In the genomic region with DNA sequence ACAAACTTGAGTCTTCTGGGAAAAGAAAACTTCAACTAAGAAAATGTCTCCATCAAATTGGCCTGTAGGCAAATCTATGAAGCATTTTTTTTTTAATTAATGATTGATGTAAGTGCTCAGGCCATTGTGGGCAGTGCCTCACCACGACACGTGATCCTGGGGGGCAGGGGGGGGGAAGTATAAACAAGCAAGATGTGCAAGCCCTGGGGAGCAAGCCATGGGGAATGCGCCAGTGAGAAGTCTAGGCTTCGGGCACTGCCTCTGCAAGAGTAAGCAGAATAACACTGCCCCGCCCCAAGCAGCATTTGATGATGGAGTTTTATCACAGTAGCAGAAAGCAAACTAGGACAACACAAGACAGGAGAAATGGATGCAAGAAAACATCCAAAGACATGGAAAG, we compare ENCODE assay signal across 26 mouse cellular contexts. TPM values are rescaled to one million over a fixed set of nuclear protein-coding genes. Genes with fewer than 3 reads are reported as not detected.
DNase-seq lines count a peak whose midpoint lies in the region; ATAC-seq and TF ChIP-seq lines count a peak whose summit lies in the region.
"Had no signal": no experiment of that assay in that cellular context is flagged by ENCODE, and none has a peak within 500 bp of the region (broad histone marks: within the 10 kb centered on the region; RNA-seq: fewer than 3 reads in every experiment).

No protein-coding gene starts in this region.

- H3K4me2 ChIP-seq in stomach, postnatal 0 days (replicated peaks; ENCODE audit: low read depth) = no peak overlapping the region
- no peak overlapping the region for H3K4me2 ChIP-seq in forebrain, postnatal 0 days (ENCODE audit: low read depth)
- H3K4me2 ChIP-seq: hindbrain, embryonic 15.5 days; limb, embryonic 13.5 days; liver, embryonic 11.5 days; lung, embryonic 15.5 days; midbrain, embryonic 11.5 days; neural tube, embryonic 12.5 days had no signal

- H3K9me3 ChIP-seq in stomach, postnatal 0 days (ENCODE audit: control insufficient read depth, low read length) = no peaks in the 10 kb centered on the region
- no peaks in the 10 kb centered on the region for H3K9me3 ChIP-seq in forebrain, postnatal 0 days (ENCODE audit: low read length)
- H3K9me3 ChIP-seq: hindbrain, embryonic 10.5 days; hindbrain, embryonic 15.5 days; limb, embryonic 13.5 days; lung, embryonic 15.5 days; neural tube, embryonic 12.5 days had no signal

- no peak for ATAC-seq in stomach, postnatal 0 days (ENCODE audit: low FRiP score, low TSS enrichment)
- no peak for ATAC-seq in forebrain, postnatal 0 days
- ATAC-seq: activated CD4-positive, CD25-positive, alpha-beta regulatory T cell, adult 4 months; forebrain, embryonic 16.5 days; inflammation-experienced regulatory T-cells, adult 6 months; midbrain, embryonic 16.5 days had no signal

- H3K4me3 ChIP-seq in gastrocnemius, adult 2 months = no peak overlapping the region
- no peak overlapping the region for H3K4me3 ChIP-seq in stomach, postnatal 0 days (ENCODE audit: low read depth, low read length)
- H3K4me3 ChIP-seq in forebrain, postnatal 0 days (ENCODE audit: low read depth, low read length) = no peak overlapping the region
- H3K4me3 ChIP-seq: erythroblast, embryonic 14.5 days; hindbrain, embryonic 10.5 days; hindbrain, embryonic 15.5 days; limb, embryonic 13.5 days; lung, embryonic 15.5 days; myocyte; neural tube, embryonic 12.5 days had no signal

- intact Hi-C loops in gastrocnemius, adult 2 months (cut with DNase I) = no loop called here

- DNase-seq in gastrocnemius, adult 2 months = peak; percentile 29
- no peak for DNase-seq in gastrocnemius, postnatal 10 days
- DNase-seq in Muller cell, postnatal 12 days (ENCODE audit: inconsistent ontology term) = peak; percentile 77
- peak; percentile 71 for DNase-seq in kidney, postnatal 10 days
- peak; percentile 50 for DNase-seq in stomach, postnatal 0 days (ENCODE audit: low spot score)
- DNase-seq in forebrain, postnatal 0 days = no peak
- no peak for DNase-seq in MN1 (ENCODE audit: low spot score)
- DNase-seq: adrenal gland, adult 2 months; adrenal gland, postnatal 36 days; cerebellum, adult 18-20 months; gastrocnemius, postnatal 14 days; heart, postnatal 14 days; layer of hippocampus, adult 9-11 months had no signal

- no peak overlapping the region for H3K27ac ChIP-seq in gastrocnemius, adult 2 months
- no peak overlapping the region for H3K27ac ChIP-seq in stomach, postnatal 0 days (replicated peaks)
- H3K27ac ChIP-seq in forebrain, postnatal 0 days (ENCODE audit: low read depth, low read length) = no peak overlapping the region
- H3K27ac ChIP-seq: hindbrain, embryonic 10.5 days; hindbrain, embryonic 15.5 days; limb, embryonic 13.5 days; lung, embryonic 15.5 days; neural tube, embryonic 12.5 days had no signal

- WGBS in stomach, postnatal 0 days = 43% methylated on average over 5 of the region's 5 CpGs
- 68% methylated on average over 5 of the region's 5 CpGs for WGBS in forebrain, postnatal 0 days

- no peak for TF ChIP-seq CTCF in gastrocnemius, adult 2 months (IDR thresholded peaks at IDR 0.05)
- no peak for TF ChIP-seq CTCF in stomach, postnatal 0 days (IDR thresholded peaks at IDR 0.05; ENCODE audit: low read depth)
- TF ChIP-seq CTCF in forebrain, postnatal 0 days (IDR thresholded peaks at IDR 0.05; ENCODE audit: low read depth) = no peak

- H3K9ac ChIP-seq in stomach, postnatal 0 days (ENCODE audit: low read length) = no peak overlapping the region
- H3K9ac ChIP-seq in forebrain, postnatal 0 days = no peak overlapping the region
- H3K9ac ChIP-seq: hindbrain, embryonic 15.5 days; limb, embryonic 13.5 days; lung, embryonic 15.5 days; neural tube, embryonic 12.5 days had no signal

- peaks cover 5% of the 10 kb centered on the region; the same call in 1 of the 2 replicates for H3K4me1 ChIP-seq in stomach, postnatal 0 days (replicated peaks; ENCODE audit: control insufficient read depth, insufficient read depth)
- H3K4me1 ChIP-seq in forebrain, postnatal 0 days (ENCODE audit: insufficient read depth) = no peaks in the 10 kb centered on the region
- H3K4me1 ChIP-seq: hindbrain, embryonic 15.5 days; lung, embryonic 15.5 days; neural tube, embryonic 12.5 days had no signal

- H3K36me3 ChIP-seq in stomach, postnatal 0 days (ENCODE audit: control insufficient read depth, insufficient read depth, low read length) = no peaks in the 10 kb centered on the region
- H3K36me3 ChIP-seq in forebrain, postnatal 0 days (ENCODE audit: insufficient read depth) = no peaks in the 10 kb centered on the region
- H3K36me3 ChIP-seq: hindbrain, embryonic 10.5 days; hindbrain, embryonic 15.5 days; limb, embryonic 13.5 days; lung, embryonic 15.5 days; neural tube, embryonic 12.5 days had no signal

- H3K27me3 ChIP-seq in stomach, postnatal 0 days (ENCODE audit: control insufficient read depth, insufficient read depth, low read length) = no peaks in the 10 kb centered on the region
- H3K27me3 ChIP-seq in forebrain, postnatal 0 days (ENCODE audit: insufficient read depth, low read length) = no peaks in the 10 kb centered on the region
- H3K27me3 ChIP-seq: hindbrain, embryonic 15.5 days; limb, embryonic 13.5 days; lung, embryonic 15.5 days; neural tube, embryonic 12.5 days had no signal

- TF ChIP-seq EP300 in stomach, postnatal 0 days (optimal IDR thresholded peaks at IDR 0.05) = no peak

RNA-seq across cellular contexts. Expression of a gene that starts 58.9 kb away (rescaled TPM):
- total RNA-seq in gastrocnemius, adult 2 months (2021) = 1 to 10 TPM; 2.2 to 3.3 TPM
- 1 to 10 TPM; 7.1 to 7.3 TPM for total RNA-seq in gastrocnemius, postnatal 10 days (2021)
- 14.5 and 15.6 TPM in 2 replicates for polyA plus RNA-seq in stomach, postnatal 0 days (2015; fragmentation: Nextera tagmentation; extraction: Ambion mirVana)
- total RNA-seq in forebrain, postnatal 0 days (2014; rRNA removed) = 9.5 and 12.8 TPM in 2 replicates
- polyA plus RNA-seq in forebrain, postnatal 0 days (2015; fragmentation: Nextera tagmentation; extraction: Ambion mirVana) = 4.8 and 5.6 TPM in 2 replicates
- polyA plus RNA-seq: erythroblast, embryonic 14.5 days had no signal

Comparison
In these comparisons a context has a peak if more than half of its experiments do, and no peak if none do; other contexts are left out.
1. DNase-seq: peak in gastrocnemius, adult 2 months (single experiment), Muller cell, postnatal 12 days (single experiment), kidney, postnatal 10 days (single experiment) and stomach, postnatal 0 days (single experiment); none in gastrocnemius, postnatal 10 days (single experiment), forebrain, postnatal 0 days (single experiment) and MN1 (single experiment).